Mouse (Mus musculus): ENCODE data around the gene Npy4r.

GRCm38 (mm10) chr14:34196706-34197105 lies 44.4 kb upstream of the Npy4r start:
- TF ChIP-seq CTCF (IDR thresholded peaks at IDR 0.05; ENCODE audit: borderline replicate concordance, insufficient read depth, low read length) = no peak
- TF ChIP-seq POLR2A (IDR thresholded peaks at IDR 0.05; ENCODE audit: low read depth, low read length) = no peak

Measured in embryonic fibroblast, embryonic 13.5 days (primary cell).